Mouse (Mus musculus) liver, embryonic 12.5 days (tissue): ENCODE data around the gene Phf20. TPM values are rescaled to one million over a fixed set of nuclear protein-coding genes. Genes with fewer than 3 reads are reported as not detected.
"Not testable (repeated sequence)": the region's sequence is repeated elsewhere in the genome, so short reads cannot be mapped to it uniquely, and the experiment has no call there.

ENCODE experiments used
- ATAC-seq: fragments of 200-750 bp; cut with Nextera tagmentation; 2 replicates; pipeline ENCODE4 v1.8.0; 2017; ENCODE audit warnings: moderate number of reproducible peaks, mild to moderate bottlenecking, moderate library complexity
- H3K27ac ChIP-seq: fragments of 300-500 bp; sonication (generic); 2 replicates; pipeline ENCODE4 v1.5.1; 2016; ENCODE audit warnings: mild to moderate bottlenecking
- H3K27me3 ChIP-seq: fragments of 300-500 bp; sonication (generic); replicated peaks from 2 replicates; pipeline ENCODE4 v1.6.1; 2016; ENCODE audit warnings: mild to moderate bottlenecking, moderate library complexity
- H3K36me3 ChIP-seq: fragments of 300-500 bp; sonication (generic); 2 replicates; pipeline ENCODE4 v1.6.1; 2016; ENCODE audit warnings: mild to moderate bottlenecking, moderate library complexity
- H3K4me1 ChIP-seq: fragments of 300-500 bp; sonication (generic); 2 replicates; pipeline ENCODE4 v1.6.1; 2016
- H3K4me2 ChIP-seq: fragments of 300-500 bp; sonication (generic); 2 replicates; pipeline ENCODE4 v1.6.1; 2016; ENCODE audit warnings: mild to moderate bottlenecking, moderate library complexity
- H3K4me3 ChIP-seq: fragments of 300-500 bp; sonication (generic); 2 replicates; pipeline ENCODE4 v1.5.1; 2016; ENCODE audit warnings: mild to moderate bottlenecking, moderate library complexity
- H3K9ac ChIP-seq: fragments of 300-500 bp; sonication (generic); 2 replicates; pipeline ENCODE4 v1.6.1; 2016; ENCODE audit warnings: mild to moderate bottlenecking, moderate library complexity
- H3K9me3 ChIP-seq: fragments of 300-500 bp; sonication (generic); replicated peaks from 2 replicates; pipeline ENCODE4 v1.6.1; 2016; ENCODE audit warnings: mild to moderate bottlenecking, moderate library complexity
- WGBS: fragments of 180-500 bp; shearing (Covaris S2); methylation state at CpG from one replicate; pipeline ENCODE4 v1.1.7; 2016; ENCODE audit not compliant: insufficient replicate concordance; 5-methylcytosine and 5-hydroxymethylcytosine counted together
- polyA plus RNA-seq: library from polyadenylated mRNA; unstranded; fragments of >200 nt; fragmentation: Nextera tagmentation; extraction: Ambion mirVana; gene quantifications from 2 replicates; pipeline ENCODE4 v1.2.1, GENCODE M21; 2016

Gene Phf20
- polyA plus RNA-seq, 1 experiment from 2014 or later: 22.1 TPM

- WGBS: 72% methylated on average over 6 of the region's 6 CpGs
- H3K27me3 ChIP-seq: no peaks in the 10 kb centered on the region
- H3K36me3 ChIP-seq: peaks cover 36% of the 10 kb centered on the region
Observed at GRCm38 (mm10) chr2:156203917-156204316, 7.7 kb downstream of the Phf20 start.

GRCm38 (mm10) chr2:156217786-156218185 lies 21.5 kb downstream of the Phf20 start:
- ATAC-seq: no peak
- 68% methylated on average over 1 of the region's 1 CpGs for WGBS
- Histone ChIP-seq H3K27me3 (no peaks in the 10 kb centered on the region), H3K27ac (no peak overlapping the region), H3K4me3 (no peak overlapping the region), H3K4me1 (no peaks in the 10 kb centered on the region), H3K36me3 (peaks cover 15% of the 10 kb centered on the region), H3K9ac (no peak overlapping the region), H3K4me2 (no peak overlapping the region), H3K9me3 (no peaks in the 10 kb centered on the region)

More at GRCm38 (mm10) chr2:156203917-156204316, 7.7 kb downstream of the Phf20 start:
- ATAC-seq: no peak
- Histone ChIP-seq H3K4me2 (no peak overlapping the region), H3K9me3 (no peaks in the 10 kb centered on the region), H3K9ac (no peak overlapping the region), H3K4me3 (no peak overlapping the region), H3K27ac (no peak overlapping the region), H3K4me1 (peaks cover 18% of the 10 kb centered on the region)

- Histone ChIP-seq H3K27me3 (no peaks in the 10 kb centered on the region), H3K9ac (no peak overlapping the region), H3K4me2 (no peak overlapping the region), H3K4me3 (no peak overlapping the region), H3K27ac (no peak overlapping the region), H3K36me3 (peaks cover 23% of the 10 kb centered on the region), H3K9me3 (no peaks in the 10 kb centered on the region), H3K4me1 (peaks cover 10% of the 10 kb centered on the region)
- ATAC-seq: no peak
Observed at GRCm38 (mm10) chr2:156222100-156222499, 25.8 kb downstream of the Phf20 start.

- H3K4me2 ChIP-seq: no peak overlapping the region
- H3K27me3 ChIP-seq: no peaks in the 10 kb centered on the region
- no peak overlapping the region for H3K4me3 ChIP-seq
- H3K27ac ChIP-seq: no peak overlapping the region
- no peak for ATAC-seq
- peaks cover 10% of the 10 kb centered on the region for H3K4me1 ChIP-seq
- no peak overlapping the region for H3K9ac ChIP-seq
- H3K36me3 ChIP-seq: peaks cover 21% of the 10 kb centered on the region
- H3K9me3 ChIP-seq: no peaks in the 10 kb centered on the region
- WGBS: 28% methylated on average over 5 of the region's 5 CpGs
Observed at GRCm38 (mm10) chr2:156224043-156224442, 27.8 kb downstream of the Phf20 start.

GRCm38 (mm10) chr2:156227689-156228088 lies 31.4 kb downstream of the Phf20 start:
- Histone ChIP-seq H3K4me1 (peaks cover 10% of the 10 kb centered on the region), H3K9me3 (no peaks in the 10 kb centered on the region), H3K9ac (no peak overlapping the region), H3K27me3 (no peaks in the 10 kb centered on the region), H3K4me3 (no peak overlapping the region), H3K4me2 (no peak overlapping the region), H3K27ac (no peak overlapping the region), H3K36me3 (peaks cover 44% of the 10 kb centered on the region)
- ATAC-seq: no peak
- WGBS: 86% methylated on average over 1 of the region's 1 CpGs

- H3K9ac ChIP-seq: no peak overlapping the region
- H3K27ac ChIP-seq: no peak overlapping the region
- H3K4me2 ChIP-seq: no peak overlapping the region
- no peak overlapping the region for H3K4me3 ChIP-seq
- no peaks in the 10 kb centered on the region for H3K9me3 ChIP-seq
- H3K4me1 ChIP-seq: peaks cover 3% of the 10 kb centered on the region
- H3K36me3 ChIP-seq: peaks cover 44% of the 10 kb centered on the region
- no peaks in the 10 kb centered on the region for H3K27me3 ChIP-seq
- 86% methylated on average over 1 of the region's 1 CpGs for WGBS
- no peak for ATAC-seq
Observed at GRCm38 (mm10) chr2:156229171-156229570, 32.9 kb downstream of the Phf20 start.

GRCm38 (mm10) chr2:156231340-156231739 lies 35.1 kb downstream of the Phf20 start:
- Histone ChIP-seq H3K9ac (no peak overlapping the region), H3K27me3 (no peaks in the 10 kb centered on the region), H3K9me3 (no peaks in the 10 kb centered on the region), H3K4me2 (no peak overlapping the region), H3K4me1 (no peaks in the 10 kb centered on the region), H3K4me3 (no peak overlapping the region), H3K27ac (no peak overlapping the region), H3K36me3 (peaks cover 47% of the 10 kb centered on the region)
- no peak for ATAC-seq

GRCm38 (mm10) chr2:156233275-156233948 lies 37.1 kb downstream of the Phf20 start:
- ATAC-seq: no peak
- no peak overlapping the region for H3K27ac ChIP-seq
- no peaks in the 10 kb centered on the region for H3K27me3 ChIP-seq
- H3K9me3 ChIP-seq: no peaks in the 10 kb centered on the region
- no peaks in the 10 kb centered on the region for H3K4me1 ChIP-seq
- H3K36me3 ChIP-seq: peaks cover 60% of the 10 kb centered on the region
- no peak overlapping the region for H3K9ac ChIP-seq
- H3K4me2 ChIP-seq: no peak overlapping the region
- 72% methylated on average over 3 of the region's 3 CpGs for WGBS
- H3K4me3 ChIP-seq: no peak overlapping the region

- H3K27me3 ChIP-seq, H3K9ac ChIP-seq, ATAC-seq, H3K4me2 ChIP-seq, H3K4me3 ChIP-seq, H3K27ac ChIP-seq, H3K9me3 ChIP-seq, H3K4me1 ChIP-seq: not testable (repeated sequence)
- WGBS: 84% methylated on average over 2 of the region's 2 CpGs
- H3K36me3 ChIP-seq: peaks cover 59% of the 10 kb centered on the region
Observed at GRCm38 (mm10) chr2:156234016-156234415, 37.8 kb downstream of the Phf20 start.

GRCm38 (mm10) chr2:156235847-156236246 lies 39.6 kb downstream of the Phf20 start:
- 79% methylated on average over 4 of the region's 4 CpGs for WGBS
- Histone ChIP-seq H3K36me3 (peaks cover 53% of the 10 kb centered on the region), H3K4me1 (no peaks in the 10 kb centered on the region), H3K4me3 (no peak overlapping the region), H3K27me3 (no peaks in the 10 kb centered on the region), H3K4me2 (no peak overlapping the region), H3K9ac (no peak overlapping the region), H3K27ac (no peak overlapping the region), H3K9me3 (no peaks in the 10 kb centered on the region)
- no peak for ATAC-seq

- H3K9ac ChIP-seq: no peak overlapping the region
- H3K4me3 ChIP-seq: no peak overlapping the region
- H3K36me3 ChIP-seq: peaks cover 39% of the 10 kb centered on the region
- no peak overlapping the region for H3K27ac ChIP-seq
- no peaks in the 10 kb centered on the region for H3K9me3 ChIP-seq
- 80% methylated on average over 2 of the region's 2 CpGs for WGBS
- no peaks in the 10 kb centered on the region for H3K4me1 ChIP-seq
- H3K4me2 ChIP-seq: no peak overlapping the region
- no peak for ATAC-seq
- H3K27me3 ChIP-seq: no peaks in the 10 kb centered on the region
Observed at GRCm38 (mm10) chr2:156241662-156242061, 45.4 kb downstream of the Phf20 start.

GRCm38 (mm10) chr2:156243011-156243410 lies 46.7 kb downstream of the Phf20 start:
- no peak for ATAC-seq
- Histone ChIP-seq H3K9ac (no peak overlapping the region), H3K27ac (no peak overlapping the region), H3K27me3 (no peaks in the 10 kb centered on the region), H3K4me2 (no peak overlapping the region), H3K4me3 (no peak overlapping the region), H3K36me3 (peaks cover 35% of the 10 kb centered on the region), H3K9me3 (no peaks in the 10 kb centered on the region), H3K4me1 (no peaks in the 10 kb centered on the region)
- WGBS: 87% methylated on average over 8 of the region's 8 CpGs

- Histone ChIP-seq H3K9ac (no peak overlapping the region), H3K4me2 (no peak overlapping the region), H3K4me3 (no peak overlapping the region), H3K9me3 (no peaks in the 10 kb centered on the region), H3K4me1 (no peaks in the 10 kb centered on the region), H3K27me3 (no peaks in the 10 kb centered on the region), H3K36me3 (peaks cover 51% of the 10 kb centered on the region), H3K27ac (no peak overlapping the region)
- ATAC-seq: no peak
Observed at GRCm38 (mm10) chr2:156247599-156247998, 51.3 kb downstream of the Phf20 start.
